Mouse (Mus musculus) hindbrain, embryonic 16.5 days (tissue): ENCODE results near the gene Prr13. TPM values are rescaled to one million over a fixed set of nuclear protein-coding genes. Genes with fewer than 3 reads are reported as not detected.

ENCODE experiments used
- ATAC-seq: fragments of 200-750 bp; cut with Nextera tagmentation; 2 replicates; pipeline ENCODE4 v1.8.0; 2017; ENCODE audit warnings: moderate TSS enrichment, moderate library complexity
- H3K27ac ChIP-seq: fragments of 300-500 bp; sonication (generic); 2 replicates; pipeline ENCODE4 v1.5.1; 2014; ENCODE audit warnings: low read depth, mild to moderate bottlenecking, control low read depth, low read length, moderate library complexity
- H3K27me3 ChIP-seq: fragments of 300-500 bp; sonication (generic); replicated peaks from 2 replicates; pipeline ENCODE4 v1.6.1; 2014; ENCODE audit warnings: low read length; ENCODE audit not compliant: control insufficient read depth, insufficient read depth
- H3K36me3 ChIP-seq: fragments of 300-500 bp; sonication (generic); 2 replicates; pipeline ENCODE4 v1.6.1; 2014; ENCODE audit warnings: mild to moderate bottlenecking, low read length, moderate library complexity, mixed read lengths; ENCODE audit not compliant: control insufficient read depth, insufficient read depth
- H3K4me1 ChIP-seq: fragments of 300-500 bp; sonication (generic); 2 replicates; pipeline ENCODE4 v1.6.1; 2014; ENCODE audit warnings: low read depth, low read length; ENCODE audit not compliant: control insufficient read depth, insufficient read depth
- H3K4me2 ChIP-seq: fragments of 300-500 bp; sonication (generic); 2 replicates; pipeline ENCODE4 v1.6.1; 2014; ENCODE audit warnings: mild to moderate bottlenecking, low read length, control low read depth, moderate library complexity
- H3K4me3 ChIP-seq: fragments of 300-500 bp; sonication (generic); 2 replicates; pipeline ENCODE4 v1.5.1; 2014; ENCODE audit warnings: mild to moderate bottlenecking, low read length, control low read depth, moderate library complexity
- H3K9ac ChIP-seq: fragments of 300-500 bp; sonication (generic); 2 replicates; pipeline ENCODE4 v1.6.1; 2014; ENCODE audit warnings: low read depth, mild to moderate bottlenecking, control low read depth, low read length, moderate library complexity
- H3K9me3 ChIP-seq: fragments of 300-500 bp; sonication (generic); 2 replicates; pipeline ENCODE4 v1.6.1; 2014; ENCODE audit warnings: mild to moderate bottlenecking, low read length, moderate library complexity; ENCODE audit not compliant: control insufficient read depth
- WGBS: fragments of 180-500 bp; shearing (Covaris S2); extraction: QIAGEN DNeasy Blood & Tissue Kit; methylation state at CpG from one replicate; pipeline ENCODE4 v1.1.7; 2014; 5-methylcytosine and 5-hydroxymethylcytosine counted together
- polyA plus RNA-seq: library from polyadenylated mRNA; unstranded; fragments of >200 nt; fragmentation: Nextera tagmentation; extraction: Ambion mirVana; gene quantifications from 2 replicates; pipeline ENCODE4 v1.2.1, GENCODE M21; 2015

The Prr13 gene
- polyA plus RNA-seq, 1 experiment from 2014 or later, result 83.3 TPM

- peaks cover 14% of the 10 kb centered on the region for H3K4me1 ChIP-seq
- no peaks in the 10 kb centered on the region for H3K36me3 ChIP-seq
- H3K9ac ChIP-seq, result no peak overlapping the region
- no peak for ATAC-seq
- no peak overlapping the region for H3K4me2 ChIP-seq
- no peaks in the 10 kb centered on the region for H3K27me3 ChIP-seq
- no peak overlapping the region for H3K27ac ChIP-seq
- 35% methylated on average over 6 of the region's 6 CpGs for WGBS
- no peak overlapping the region for H3K4me3 ChIP-seq
- no peaks in the 10 kb centered on the region for H3K9me3 ChIP-seq
Measured at GRCm38 (mm10) chr15:102455993-102456392, 2.8 kb upstream of the Prr13 start.

- no peaks in the 10 kb centered on the region for H3K27me3 ChIP-seq
- peak overlapping the region; percentile 71 for H3K4me2 ChIP-seq
- no peaks in the 10 kb centered on the region for H3K9me3 ChIP-seq
- no peak for ATAC-seq
- 81% methylated on average over 5 of the region's 5 CpGs for WGBS
- no peaks in the 10 kb centered on the region for H3K36me3 ChIP-seq
- H3K9ac ChIP-seq, result peak overlapping the region; percentile 48
- H3K27ac ChIP-seq, result peak overlapping the region; percentile 44
- H3K4me3 ChIP-seq, result peak overlapping the region; percentile 54
- peaks cover 14% of the 10 kb centered on the region for H3K4me1 ChIP-seq
Measured at GRCm38 (mm10) chr15:102458050-102458736, 635 bp upstream of the Prr13 start.

- H3K4me2 ChIP-seq, result peak overlapping the region; percentile 71
- H3K4me3 ChIP-seq, result peak overlapping the region; percentile 54
- ATAC-seq, result 0 out of 2 replicates have a peak, but pooled peaks have one; percentile 5
- H3K4me1 ChIP-seq, result peaks cover 14% of the 10 kb centered on the region
- H3K9me3 ChIP-seq, result no peaks in the 10 kb centered on the region
- H3K27me3 ChIP-seq, result no peaks in the 10 kb centered on the region
- 33% methylated on average over 6 of the region's 6 CpGs for WGBS
- H3K27ac ChIP-seq, result peak overlapping the region; percentile 44; the same call in 1 of the 2 replicates
- H3K9ac ChIP-seq, result peak overlapping the region; percentile 64
- no peaks in the 10 kb centered on the region for H3K36me3 ChIP-seq
Measured at GRCm38 (mm10) chr15:102459381-102459780, 553 bp downstream of the Prr13 start.

- H3K4me2 ChIP-seq, result peak overlapping the region; percentile 71
- no peaks in the 10 kb centered on the region for H3K36me3 ChIP-seq
- H3K27ac ChIP-seq, result no peak overlapping the region
- ATAC-seq, result no peak
- no peaks in the 10 kb centered on the region for H3K27me3 ChIP-seq
- 68% methylated on average over 5 of the region's 5 CpGs for WGBS
- H3K9ac ChIP-seq, result no peak overlapping the region
- peaks cover 14% of the 10 kb centered on the region for H3K4me1 ChIP-seq
- H3K4me3 ChIP-seq, result no peak overlapping the region
- H3K9me3 ChIP-seq, result no peaks in the 10 kb centered on the region
Measured at GRCm38 (mm10) chr15:102459847-102460246, 1.0 kb downstream of the Prr13 start.

GRCm38 (mm10) chr15:102460409-102460808, 1.6 kb downstream of the Prr13 start:
- Histone ChIP-seq H3K9ac (no peak overlapping the region; the same call in 1 of the 2 replicates), H3K9me3 (no peaks in the 10 kb centered on the region), H3K27ac (no peak overlapping the region), H3K27me3 (no peaks in the 10 kb centered on the region), H3K4me1 (peaks cover 14% of the 10 kb centered on the region), H3K4me3 (no peak overlapping the region), H3K36me3 (no peaks in the 10 kb centered on the region), H3K4me2 (no peak overlapping the region)
- WGBS, result 84% methylated on average over 12 of the region's 12 CpGs
- no peak for ATAC-seq

GRCm38 (mm10) chr15:102460971-102461370, 2.1 kb downstream of the Prr13 start:
- WGBS, result 73% methylated on average over 4 of the region's 4 CpGs
- Histone ChIP-seq H3K9me3 (no peaks in the 10 kb centered on the region), H3K9ac (no peak overlapping the region), H3K27ac (no peak overlapping the region), H3K4me3 (no peak overlapping the region), H3K4me1 (peaks cover 14% of the 10 kb centered on the region), H3K27me3 (no peaks in the 10 kb centered on the region), H3K4me2 (no peak overlapping the region), H3K36me3 (no peaks in the 10 kb centered on the region)
- no peak for ATAC-seq

GRCm38 (mm10) chr15:102461430-102462075, 2.7 kb downstream of the Prr13 start:
- Histone ChIP-seq H3K4me1 (peaks cover 14% of the 10 kb centered on the region), H3K36me3 (no peaks in the 10 kb centered on the region), H3K27me3 (no peaks in the 10 kb centered on the region), H3K9ac (no peak overlapping the region), H3K4me3 (no peak overlapping the region), H3K4me2 (no peak overlapping the region), H3K9me3 (no peaks in the 10 kb centered on the region), H3K27ac (no peak overlapping the region)
- ATAC-seq, result no peak
- 88% methylated on average over 9 of the region's 9 CpGs for WGBS

GRCm38 (mm10) chr15:102463666-102464065, 4.8 kb downstream of the Prr13 start:
- no peak for ATAC-seq

GRCm38 (mm10) chr15:102468675-102469370, 10.0 kb downstream of the Prr13 start:
- no peak for ATAC-seq
- Histone ChIP-seq H3K4me1 (peaks cover 13% of the 10 kb centered on the region), H3K4me2 (no peak overlapping the region), H3K4me3 (no peak overlapping the region), H3K9ac (no peak overlapping the region), H3K27ac (no peak overlapping the region), H3K27me3 (no peaks in the 10 kb centered on the region), H3K9me3 (no peaks in the 10 kb centered on the region), H3K36me3 (no peaks in the 10 kb centered on the region)
- 96% methylated on average over 9 of the region's 9 CpGs for WGBS

More at GRCm38 (mm10) chr15:102463666-102464065, 4.8 kb downstream of the Prr13 start:
- H3K4me1 ChIP-seq, result peaks cover 11% of the 10 kb centered on the region
- no peak overlapping the region for H3K4me3 ChIP-seq
- no peaks in the 10 kb centered on the region for H3K9me3 ChIP-seq
- no peaks in the 10 kb centered on the region for H3K27me3 ChIP-seq
- no peak overlapping the region for H3K9ac ChIP-seq
- no peak overlapping the region for H3K27ac ChIP-seq
- H3K36me3 ChIP-seq, result no peaks in the 10 kb centered on the region
- H3K4me2 ChIP-seq, result no peak overlapping the region
